Mouse (Mus musculus) myocyte (in vitro differentiated cells): ENCODE data around the gene Vmn1r143. TPM values are rescaled to one million over a fixed set of nuclear protein-coding genes. Genes with fewer than 3 reads are reported as not detected.
"Not testable (repeated sequence)": the region's sequence is repeated elsewhere in the genome, so short reads cannot be mapped to it uniquely, and the experiment has no call there.

Experiments used
- H3K27me3 ChIP-seq: one replicate; pipeline ENCODE4 v1.6.1; 2011; ENCODE audit not compliant: control insufficient read depth, insufficient read depth, insufficient read length
- H3K36me3 ChIP-seq: one replicate; pipeline ENCODE4 v1.6.1; 2011; ENCODE audit not compliant: control insufficient read depth, insufficient read depth
- H3K4me2 ChIP-seq: one replicate; pipeline ENCODE4 v1.6.1; 2011; ENCODE audit warnings: low read depth, control low read depth
- H3K4me3 ChIP-seq: one replicate; pipeline ENCODE4 v1.5.1; 2011; ENCODE audit warnings: mild to moderate bottlenecking, control low read depth, moderate library complexity
- H3K79me2 ChIP-seq: one replicate; pipeline ENCODE4 v1.6.1; 2011; ENCODE audit not compliant: control insufficient read depth, insufficient read depth
- H3ac ChIP-seq: one replicate; pipeline ENCODE4 v1.6.1; 2011; ENCODE audit not compliant: control insufficient read depth, insufficient read length
- polyA plus RNA-seq: library from polyadenylated mRNA; unstranded; fragments of >200 nt; fragmentation: generic; extraction: Trizol; gene quantifications from one replicate; pipeline ENCODE4 v1.2.1, GENCODE M21; 2012; ENCODE audit warnings: missing spikeins

Vmn1r143 gene
- not detected for polyA plus RNA-seq

- H3K27me3 ChIP-seq, H3K79me2 ChIP-seq, H3K36me3 ChIP-seq, H3K4me3 ChIP-seq, H3ac ChIP-seq, H3K4me2 ChIP-seq: not testable (repeated sequence)
Measured at GRCm38 (mm10) chr7:22189077-22189476, at the start of gene Vmn1r143. Gene Vmn1r143 (plus strand): TSS chr7:22189377.

- H3K79me2 ChIP-seq, H3K36me3 ChIP-seq, H3K4me2 ChIP-seq, H3ac ChIP-seq, H3K27me3 ChIP-seq, H3K4me3 ChIP-seq: not testable (repeated sequence)
Measured at GRCm38 (mm10) chr7:22163935-22164334, 25.2 kb upstream of the Vmn1r143 start, which contains the start of gene Vmn1r142. Gene Vmn1r142 (minus strand): TSS chr7:22164035.

DNA sequence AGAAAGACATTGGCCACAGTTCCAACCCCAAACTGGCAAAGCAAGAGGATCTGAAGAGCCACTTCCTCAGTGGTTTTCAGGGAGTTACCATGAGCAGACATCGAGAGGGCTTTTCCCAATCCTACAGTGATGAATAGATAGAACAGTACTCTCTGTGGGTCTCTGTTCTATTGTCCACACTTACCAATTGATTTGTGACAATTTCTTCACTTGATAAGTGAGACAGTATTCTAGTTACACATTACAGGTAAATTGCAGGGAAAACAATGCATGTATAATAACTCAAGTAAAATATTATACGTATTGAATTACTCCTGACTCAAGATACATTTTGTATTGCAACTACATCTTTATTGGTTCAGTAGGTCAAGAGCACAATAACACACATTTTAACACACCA is 12.0 kb downstream of the Vmn1r143 start, which contains the start of gene Gm8653:
Gm8653 (minus strand) TSS at position 101 of the 400 bp plus-strand sequence.
- not testable (repeated sequence) for H3K36me3 ChIP-seq, H3K4me2 ChIP-seq, H3K27me3 ChIP-seq, H3K4me3 ChIP-seq, H3ac ChIP-seq, H3K79me2 ChIP-seq

DNA sequence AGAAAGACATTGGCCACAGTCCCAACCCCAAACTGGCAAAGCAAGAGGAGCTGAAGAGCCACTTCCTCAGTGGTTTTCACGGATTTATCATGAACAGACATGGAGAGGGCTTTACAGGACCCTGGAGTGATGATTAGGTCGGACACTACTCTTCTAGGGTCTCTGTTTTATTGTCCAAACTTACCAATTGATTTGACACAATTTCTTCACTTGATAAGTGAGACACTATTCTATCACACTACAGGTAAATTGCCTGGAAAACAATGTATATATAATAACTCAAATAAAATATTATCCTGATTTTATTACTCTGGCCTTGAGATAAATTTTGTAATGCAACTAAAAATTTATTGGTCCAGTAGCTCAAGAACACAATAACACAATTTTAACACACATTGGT is 40.2 kb downstream of the Vmn1r143 start, which contains the start of gene Gm8453:
Gm8453 (minus strand) TSS at position 101 of the 400 bp plus-strand sequence.
- H3K4me3 ChIP-seq, H3K27me3 ChIP-seq, H3ac ChIP-seq, H3K36me3 ChIP-seq, H3K79me2 ChIP-seq, H3K4me2 ChIP-seq: not testable (repeated sequence)

Other genes with a start within 250 kb of the Vmn1r143 start
- not detected for gene Vmn1r137, start 194.8 kb upstream of the Vmn1r143 start, polyA plus RNA-seq
- not detected for gene Vmn1r138, start 160.5 kb upstream of the Vmn1r143 start, polyA plus RNA-seq
- gene Gm6176, start 133.1 kb upstream of the Vmn1r143 start, polyA plus RNA-seq: not detected
- gene Vmn1r139, start 120.3 kb upstream of the Vmn1r143 start, polyA plus RNA-seq: not detected
- gene Gm16451, start 71.1 kb upstream of the Vmn1r143 start, polyA plus RNA-seq: not detected
- gene Gm10666, start 54.6 kb upstream of the Vmn1r143 start, polyA plus RNA-seq: not detected
- gene Vmn1r142, start 25.3 kb upstream of the Vmn1r143 start, polyA plus RNA-seq: not detected
- gene Gm8653, start 11.9 kb downstream of the Vmn1r143 start, polyA plus RNA-seq: not detected
- not detected for gene Gm8453, start 40.1 kb downstream of the Vmn1r143 start, polyA plus RNA-seq
- not detected for gene Gm4187, start 140.3 kb downstream of the Vmn1r143 start, polyA plus RNA-seq
- gene Gm8660, start 181.7 kb downstream of the Vmn1r143 start, polyA plus RNA-seq: not detected
- gene Vmn1r148, start 224.2 kb downstream of the Vmn1r143 start, polyA plus RNA-seq: not detected
- gene Vmn1r149, start 248.9 kb downstream of the Vmn1r143 start, polyA plus RNA-seq: not detected